Mouse (Mus musculus) kidney, adult 2 months (tissue): ENCODE measurements around the gene Stra8. TPM values are rescaled to one million over a fixed set of nuclear protein-coding genes. Genes with fewer than 3 reads are reported as not detected.

Source experiments
- DNase-seq: peaks from one replicate; pipeline ENCODE4 v3.0.0; 2021
- H3K27ac ChIP-seq: fragments of 200-500 bp; 2 replicates; pipeline ENCODE4 v1.5.1; 2012; ENCODE audit warnings: low read depth, low read length, control low read depth, inconsistent platforms; ENCODE audit not compliant: insufficient read depth
- H3K27me3 ChIP-seq: fragments of 200-500 bp; replicated peaks from 2 replicates; pipeline ENCODE4 v1.6.1; 2012; ENCODE audit warnings: mild to moderate bottlenecking, moderate library complexity, low read length, inconsistent platforms; ENCODE audit not compliant: control insufficient read depth, insufficient read depth
- H3K36me3 ChIP-seq: fragments of 200-500 bp; 2 replicates; pipeline ENCODE4 v1.6.1; 2012; ENCODE audit warnings: mild to moderate bottlenecking, moderate library complexity, low read length, inconsistent platforms; ENCODE audit not compliant: control insufficient read depth, insufficient read depth
- H3K4me1 ChIP-seq: fragments of 200-500 bp; 2 replicates; pipeline ENCODE4 v1.6.1; 2011; ENCODE audit warnings: low read length; ENCODE audit not compliant: control insufficient read depth, insufficient read depth
- H3K4me3 ChIP-seq: fragments of 200-500 bp; 2 replicates; pipeline ENCODE4 v1.5.1; 2011; ENCODE audit warnings: mild to moderate bottlenecking, low read depth, low read length, control low read depth; ENCODE audit not compliant: insufficient read depth
- CTCF ChIP-seq: fragments of 200-500 bp; conservative IDR thresholded peaks from 2 replicates; pipeline ENCODE4 v1.5.1; 2011; ENCODE audit warnings: low read depth, mild to moderate bottlenecking, control low read depth, low read length, moderate library complexity, mixed read lengths; ENCODE audit not compliant: insufficient read depth, insufficient read length
- POLR2A ChIP-seq: fragments of 200-500 bp; IDR thresholded peaks from one replicate; pipeline ENCODE4 v1.6.1; 2011; ENCODE audit warnings: low read depth, low read length, control low read depth
- WGBS: fragments of 180-500 bp; shearing (Covaris S2); methylation state at CpG from one replicate; pipeline ENCODE4 v1.1.7; 2018; 5-methylcytosine and 5-hydroxymethylcytosine counted together
- polyA plus RNA-seq: library from polyadenylated mRNA; depleted of rRNA; stranded (reverse); fragments of >200 nt; gene quantifications from 2 replicates; pipeline ENCODE4 v1.2.3, GENCODE M21; 2012

The Stra8 gene
- polyA plus RNA-seq, 1 experiment, result not detected

DNA sequence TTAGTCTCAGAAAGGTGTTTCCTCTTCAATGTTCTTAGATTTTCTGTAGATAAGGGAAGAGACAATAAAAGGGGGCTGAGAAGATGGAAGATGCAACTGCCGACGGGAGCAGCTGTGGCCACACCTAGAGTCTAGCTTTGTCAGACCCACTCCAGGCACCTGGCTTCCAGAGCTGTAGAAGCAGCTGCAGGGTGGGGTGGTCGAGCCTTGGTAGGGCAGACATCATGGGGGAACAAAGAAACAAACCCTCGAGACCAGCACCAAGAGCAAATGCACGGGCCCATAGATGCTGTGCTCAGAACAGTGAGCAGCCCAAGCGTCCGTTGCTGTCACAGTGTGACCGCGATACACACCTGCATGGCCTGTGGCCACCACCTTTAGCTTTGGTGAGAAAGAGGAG is 22.5 kb downstream of the Stra8 start:
- 88% methylated on average over 9 of the region's 9 CpGs for WGBS
- Histone ChIP-seq H3K4me1 (no peaks in the 10 kb centered on the region), H3K27me3 (no peaks in the 10 kb centered on the region), H3K36me3 (no peaks in the 10 kb centered on the region), H3K4me3 (no peak overlapping the region), H3K27ac (no peak overlapping the region)
- no peak for TF ChIP-seq POLR2A
- TF ChIP-seq CTCF, result no peak
- DNase-seq, result no peak

DNA sequence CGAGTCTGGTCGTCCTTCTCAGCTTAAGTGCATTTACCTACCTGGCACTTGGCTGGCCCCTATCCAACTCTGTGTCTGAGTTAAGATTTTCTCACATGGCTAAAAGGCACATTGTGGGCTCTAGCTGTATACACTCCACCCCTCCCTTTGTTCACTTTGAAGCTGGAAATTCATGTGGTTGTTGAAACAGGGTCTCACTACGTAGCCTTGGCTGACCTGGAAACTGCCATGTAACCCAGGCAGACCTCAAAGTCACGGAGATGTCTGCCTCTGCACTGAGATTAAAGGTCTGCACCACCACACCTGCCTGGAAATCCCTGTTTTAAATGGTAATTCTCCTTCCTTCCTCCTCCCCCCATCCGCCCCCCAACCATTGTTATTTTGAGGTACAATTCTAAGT is 23.5 kb downstream of the Stra8 start:
- H3K4me3 ChIP-seq, result no peak overlapping the region
- no peaks in the 10 kb centered on the region for H3K36me3 ChIP-seq
- no peak overlapping the region for H3K27ac ChIP-seq
- no peak for TF ChIP-seq CTCF
- TF ChIP-seq POLR2A, result no peak
- DNase-seq, result no peak
- 71% methylated on average over 5 of the region's 5 CpGs for WGBS
- no peaks in the 10 kb centered on the region for H3K4me1 ChIP-seq
- H3K27me3 ChIP-seq, result no peaks in the 10 kb centered on the region

DNA sequence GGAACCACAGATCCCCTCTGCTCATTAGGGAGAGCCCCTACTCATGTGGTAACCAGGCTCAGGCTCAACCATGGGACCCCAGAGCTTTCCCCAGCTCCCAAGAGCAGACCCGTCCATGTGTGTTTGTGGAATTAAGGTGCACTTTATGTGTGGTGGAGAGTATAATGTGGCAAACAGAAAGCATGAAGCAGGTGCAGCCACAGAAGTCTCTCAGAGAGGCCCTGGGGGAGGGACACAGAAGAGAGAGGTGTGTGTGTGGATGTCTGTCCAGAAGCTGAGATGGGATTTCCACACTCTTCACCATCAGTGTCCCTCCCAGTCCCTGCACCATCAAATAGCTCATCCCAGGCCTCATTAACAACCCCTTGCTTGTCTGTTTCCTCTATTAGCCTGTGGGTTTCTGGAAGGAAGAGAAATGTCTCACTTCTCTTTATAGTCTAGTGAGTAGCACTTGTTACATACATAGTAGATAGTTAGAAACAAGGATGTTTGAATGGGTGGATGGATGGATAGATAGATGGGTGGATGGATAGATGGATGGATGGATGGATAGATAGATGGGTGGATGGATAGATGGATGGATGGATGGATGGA is 26.6 kb downstream of the Stra8 start:
- H3K36me3 ChIP-seq, result no peaks in the 10 kb centered on the region
- TF ChIP-seq CTCF, result no peak
- no peak for TF ChIP-seq POLR2A
- DNase-seq, result no peak
- H3K27ac ChIP-seq, result no peak overlapping the region
- WGBS, result 79% methylated on average over 1 of the region's 1 CpGs
- H3K4me3 ChIP-seq, result no peak overlapping the region
- H3K4me1 ChIP-seq, result no peaks in the 10 kb centered on the region
- no peaks in the 10 kb centered on the region for H3K27me3 ChIP-seq

DNA sequence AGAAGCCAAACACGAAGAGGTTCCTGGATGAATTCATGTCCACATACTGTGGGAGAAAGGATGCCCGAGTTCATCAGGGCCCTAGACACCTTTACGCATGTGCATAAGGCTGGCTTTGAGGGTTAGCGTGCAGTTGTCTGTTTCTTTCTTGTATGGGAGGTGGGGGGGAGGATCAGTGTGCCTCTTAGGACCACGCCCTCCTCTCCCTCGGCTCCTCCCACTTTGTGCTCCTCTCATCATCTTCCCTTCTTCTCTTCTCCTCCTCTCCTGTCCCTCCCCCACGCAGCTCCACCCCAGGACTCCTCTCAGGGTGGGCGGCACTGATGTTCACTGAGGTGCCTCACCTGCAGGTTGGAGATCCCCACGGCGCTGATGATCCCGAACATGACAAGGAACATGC is 28.5 kb downstream of the Stra8 start:
- WGBS, result 24% methylated on average over 11 of the region's 11 CpGs
- TF ChIP-seq POLR2A (no peak), CTCF (no peak)

DNA sequence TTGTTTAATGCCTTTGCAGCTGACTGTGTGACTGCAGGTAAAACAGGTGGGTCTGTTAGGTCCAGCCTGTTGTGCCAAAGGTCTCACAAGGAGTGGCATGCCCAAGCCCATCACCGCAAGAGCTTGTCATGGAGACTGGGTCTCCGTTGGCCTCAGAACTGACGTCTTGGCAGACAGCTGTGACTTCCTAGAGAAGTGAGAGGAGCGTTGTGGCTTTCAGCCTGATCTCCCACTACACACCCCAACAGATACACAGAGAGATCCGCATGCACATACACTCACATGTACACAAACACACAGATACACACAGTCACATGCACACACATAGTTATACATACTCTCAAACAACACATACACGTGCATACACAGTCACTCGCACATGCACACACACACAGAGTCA is 31.6 kb downstream of the Stra8 start:
- H3K36me3 ChIP-seq, result no peaks in the 10 kb centered on the region
- no peak overlapping the region for H3K4me3 ChIP-seq
- no peaks in the 10 kb centered on the region for H3K4me1 ChIP-seq
- H3K27ac ChIP-seq, result no peak overlapping the region
- no peak for DNase-seq
- H3K27me3 ChIP-seq, result no peaks in the 10 kb centered on the region
- TF ChIP-seq POLR2A (no peak), CTCF (no peak)
- 91% methylated on average over 7 of the region's 7 CpGs for WGBS

More for the DNA sequence above, 28.5 kb downstream of the Stra8 start:
- H3K4me1 ChIP-seq, result no peaks in the 10 kb centered on the region
- H3K27ac ChIP-seq, result no peak overlapping the region
- H3K4me3 ChIP-seq, result no peak overlapping the region
- H3K36me3 ChIP-seq, result no peaks in the 10 kb centered on the region
- DNase-seq, result no peak
- H3K27me3 ChIP-seq, result no peaks in the 10 kb centered on the region

DNA sequence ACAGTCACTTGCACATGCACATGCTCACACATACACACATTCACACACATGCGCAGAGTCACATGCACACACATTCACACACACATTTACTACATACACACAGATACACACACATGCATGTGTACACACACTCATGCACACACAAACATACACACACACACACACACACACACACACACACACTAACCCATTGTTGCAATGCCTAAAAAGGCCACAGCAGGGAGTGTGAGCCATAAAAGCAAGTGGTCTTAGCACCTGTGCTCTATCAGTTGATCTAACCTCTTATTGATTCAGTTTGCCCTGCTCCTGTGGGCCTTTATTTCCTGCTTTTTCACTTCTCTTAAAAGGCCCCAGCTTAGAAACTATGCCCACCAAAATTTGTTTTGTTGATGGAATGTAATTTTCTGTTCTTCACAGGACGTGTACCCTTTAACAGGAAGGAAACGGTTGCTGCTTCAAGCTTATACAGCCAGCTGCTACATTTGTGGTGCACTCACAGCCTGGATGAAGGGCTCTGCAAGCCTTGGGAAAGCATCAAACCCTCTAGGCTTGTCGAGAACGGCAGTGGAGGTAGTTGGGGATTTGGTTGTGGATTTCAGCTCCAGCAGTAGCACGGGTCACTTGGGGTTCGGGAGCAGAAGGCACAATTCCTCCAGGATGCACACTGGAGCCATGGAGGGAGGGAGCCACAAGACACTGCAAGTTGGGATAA is 32.1 kb downstream of the Stra8 start:
- H3K27ac ChIP-seq, result no peak overlapping the region
- TF ChIP-seq POLR2A (no peak), CTCF (no peak)
- 63% methylated on average over 7 of the region's 7 CpGs for WGBS
- no peaks in the 10 kb centered on the region for H3K27me3 ChIP-seq
- no peaks in the 10 kb centered on the region for H3K36me3 ChIP-seq
- H3K4me1 ChIP-seq, result no peaks in the 10 kb centered on the region
- DNase-seq, result no peak
- no peak overlapping the region for H3K4me3 ChIP-seq

GRCm38 (mm10) chr6:34954926-34955861 is 35.2 kb downstream of the Stra8 start:
- Histone ChIP-seq H3K27me3 (no peaks in the 10 kb centered on the region), H3K27ac (no peak overlapping the region), H3K36me3 (no peaks in the 10 kb centered on the region), H3K4me1 (no peaks in the 10 kb centered on the region), H3K4me3 (no peak overlapping the region)
- TF ChIP-seq CTCF, result peak; percentile 71
- no peak for TF ChIP-seq POLR2A
- WGBS, result 51% methylated on average over 18 of the region's 18 CpGs
- peak; percentile 30 for DNase-seq
